Mouse (Mus musculus) gastrocnemius, postnatal 14 days (tissue): ENCODE results near the gene Nlrp9b. TPM values are rescaled to one million over a fixed set of nuclear protein-coding genes. Genes with fewer than 3 reads are reported as not detected.
"Not testable (repeated sequence)": the region's sequence is repeated elsewhere in the genome, so short reads cannot be mapped to it uniquely, and the experiment has no call there.

ENCODE experiments used
- DNase-seq: peaks from one replicate; pipeline ENCODE4 v3.0.0; 2021; ENCODE audit warnings: mixed read lengths
- intact Hi-C: fragments of 180-260 bp; cut with DNase I; formaldehyde crosslinking; loops from one replicate; pipeline ENCODE4 v1.15.1; 2025; ENCODE audit warnings: low total_unique reads
- total RNA-seq, 2 experiments: library from RNA; stranded (reverse); gene quantifications; 2 replicates each; pipeline ENCODE4 v1.2.3; 2021

Nlrp9b gene
- total RNA-seq, 2 experiments from 2014 or later = not detected

GRCm38 (mm10) chr7:20078118-20078517 lies 86.9 kb downstream of the Nlrp9b start:
- DNase-seq, intact Hi-C loops: not testable (repeated sequence)

GRCm38 (mm10) chr7:20099380-20099779 lies 108.1 kb downstream of the Nlrp9b start, which contains the start of gene Vmn1r91:
Gene Vmn1r91, plus strand, starts transcription at chr7:20099680.
- intact Hi-C loops = not testable (repeated sequence)

GRCm38 (mm10) chr7:20122479-20122878 lies 131.2 kb downstream of the Nlrp9b start, which contains the start of gene Gm16442:
Gene Gm16442, minus strand, starts transcription at chr7:20122579.
- intact Hi-C loops = not testable (repeated sequence)

More at GRCm38 (mm10) chr7:20099380-20099779, 108.1 kb downstream of the Nlrp9b start, which contains the start of gene Vmn1r91:
- not testable (repeated sequence) for DNase-seq

More at GRCm38 (mm10) chr7:20122479-20122878, 131.2 kb downstream of the Nlrp9b start, which contains the start of gene Gm16442:
- not testable (repeated sequence) for DNase-seq

Other genes starting within 250 kb of the Nlrp9b start
- 10 to 100 TPM in 1 of 2 experiments, 1 to 10 TPM in 1; 9.8 to 12.9 TPM for gene Nectin2, start 241.0 kb upstream of the Nlrp9b start, total RNA-seq
- 10 to 100 TPM; 48.5 to 51.9 TPM for gene Bcam, start 220.4 kb upstream of the Nlrp9b start, total RNA-seq
- gene Cblc, start 194.7 kb upstream of the Nlrp9b start, total RNA-seq = not detected
- 1 to 10 TPM; 3.2 to 4.1 TPM for gene Bcl3, start 168.7 kb upstream of the Nlrp9b start, total RNA-seq
- gene Gm19345, start 139.5 kb upstream of the Nlrp9b start, total RNA-seq = not detected
- gene Ceacam16, start 130.2 kb upstream of the Nlrp9b start, total RNA-seq = under 1 TPM in 1 of 2 experiments, not detected in 1; 0.12 TPM
- not detected for gene Ceacam19, start 103.5 kb upstream of the Nlrp9b start, total RNA-seq
- gene Pvr, start 70.3 kb upstream of the Nlrp9b start, total RNA-seq = 1 to 10 TPM; 8.0 to 9.4 TPM
- not detected for gene Igsf23, start 40.7 kb upstream of the Nlrp9b start, total RNA-seq
- not detected for gene Ceacam20, start 26.1 kb upstream of the Nlrp9b start, total RNA-seq
- gene Vmn1r91, start 108.2 kb downstream of the Nlrp9b start, total RNA-seq = not detected
- not detected for gene Gm16442, start 131.1 kb downstream of the Nlrp9b start, total RNA-seq
- gene Vmn1r93, start 147.6 kb downstream of the Nlrp9b start, total RNA-seq = not detected
- not detected for gene Vmn1r94, start 176.9 kb downstream of the Nlrp9b start, total RNA-seq
- gene Vmn1r95, start 202.2 kb downstream of the Nlrp9b start, total RNA-seq = not detected
- gene Gm6164, start 214.1 kb downstream of the Nlrp9b start, total RNA-seq = not detected
- not detected for gene Gm4498, start 242.4 kb downstream of the Nlrp9b start, total RNA-seq